Mouse (Mus musculus) forebrain, postnatal 0 days (tissue): ENCODE results near the gene Fam222b. TPM values are rescaled to one million over a fixed set of nuclear protein-coding genes. Genes with fewer than 3 reads are reported as not detected.

ENCODE experiments used
- ATAC-seq: fragments of 200-750 bp; cut with Nextera tagmentation; 2 replicates; pipeline ENCODE4 v1.8.0; 2017; ENCODE audit warnings: mild to moderate bottlenecking, moderate library complexity
- DNase-seq: peaks from one replicate; pipeline ENCODE4 v3.0.0-alpha.2; 2015
- H3K27ac ChIP-seq: fragments of 300-500 bp; sonication (generic); 2 replicates; pipeline ENCODE4 v1.5.1; 2014; ENCODE audit warnings: low read depth, mild to moderate bottlenecking, antibody characterized with exemption, low read length, moderate library complexity, mixed read lengths
- H3K27me3 ChIP-seq: fragments of 300-500 bp; sonication (generic); 2 replicates; pipeline ENCODE4 v1.6.1; 2014; ENCODE audit warnings: mild to moderate bottlenecking, low read length, mixed read lengths; ENCODE audit not compliant: insufficient read depth
- H3K36me3 ChIP-seq: fragments of 300-500 bp; sonication (generic); 2 replicates; pipeline ENCODE4 v1.6.1; 2014; ENCODE audit warnings: mild to moderate bottlenecking, moderate library complexity; ENCODE audit not compliant: insufficient read depth
- H3K4me1 ChIP-seq: fragments of 300-500 bp; sonication (generic); 2 replicates; pipeline ENCODE4 v1.6.1; 2014; ENCODE audit warnings: antibody characterized with exemption; ENCODE audit not compliant: insufficient read depth
- H3K4me2 ChIP-seq: fragments of 300-500 bp; sonication (generic); 2 replicates; pipeline ENCODE4 v1.6.1; 2014; ENCODE audit warnings: low read depth, mild to moderate bottlenecking, moderate library complexity
- H3K4me3 ChIP-seq: fragments of 300-500 bp; sonication (generic); 2 replicates; pipeline ENCODE4 v1.5.1; 2014; ENCODE audit warnings: low read depth, low read length, mixed read lengths
- H3K9ac ChIP-seq: fragments of 300-500 bp; sonication (generic); 2 replicates; pipeline ENCODE4 v1.6.1; 2014; ENCODE audit warnings: mild to moderate bottlenecking
- H3K9me3 ChIP-seq: fragments of 300-500 bp; sonication (generic); 2 replicates; pipeline ENCODE4 v1.6.1; 2016; ENCODE audit warnings: low read length
- CTCF ChIP-seq: sonication (generic); IDR thresholded peaks from 2 replicates; pipeline ENCODE4 v1.5.1; 2016; ENCODE audit warnings: antibody characterized with exemption, control low read depth, low read depth
- WGBS: fragments of 180-500 bp; shearing (Covaris S2); extraction: QIAGEN DNeasy Blood & Tissue Kit; methylation state at CpG from one replicate; pipeline ENCODE4 v1.1.7; 2014; 5-methylcytosine and 5-hydroxymethylcytosine counted together
- polyA plus RNA-seq: library from polyadenylated mRNA; unstranded; fragments of >200 nt; fragmentation: Nextera tagmentation; extraction: Ambion mirVana; gene quantifications from 2 replicates; pipeline ENCODE4 v1.2.1, GENCODE M21; 2015
- total RNA-seq: library from RNA; depleted of rRNA; stranded (reverse); fragments of >200 nt; gene quantifications from 2 replicates; pipeline ENCODE4 v1.2.3, GENCODE M21; 2014

The Fam222b gene
- total and polyA plus RNA-seq, 2 experiments from 2014 or later = 24.0 to 24.6 TPM

- Histone ChIP-seq H3K9me3 (no peaks in the 10 kb centered on the region), H3K9ac (peak overlapping the region; percentile 89), H3K36me3 (peaks cover 25% of the 10 kb centered on the region), H3K4me3 (peak overlapping the region; percentile 67), H3K4me1 (peaks cover 13% of the 10 kb centered on the region), H3K27ac (peak overlapping the region; percentile 96), H3K27me3 (no peaks in the 10 kb centered on the region), H3K4me2 (peak overlapping the region; percentile 89)
- no peak for TF ChIP-seq CTCF
- 0% methylated on average over 14 of the region's 14 CpGs for WGBS
- ATAC-seq (no peak; the same call in 1 of the 2 replicates), DNase-seq (no peak)
These were observed 70.1 kb downstream of the Fam222b start for GRCm38 (mm10) chr11:78164604-78164923.

GRCm38 (mm10) chr11:78164924-78165760, 70.7 kb downstream of the Fam222b start, which contains the start of gene Traf4:
Gene Traf4, minus strand, starts transcription at chr11:78165589.
- H3K36me3 ChIP-seq = peaks cover 19% of the 10 kb centered on the region
- ATAC-seq (peak; percentile 89), DNase-seq (peak; percentile 90)
- TF ChIP-seq CTCF = no peak; the same call in 1 of the 2 replicates
- WGBS = under 1% methylated on average over 71 of the region's 78 CpGs
- H3K4me3 ChIP-seq = peak within 1 kb of the TSS; percentile 67
- peaks cover 13% of the 10 kb centered on the region for H3K4me1 ChIP-seq
- peak within 1 kb of the TSS; percentile 89 for H3K9ac ChIP-seq
- peak within 1 kb of the TSS; percentile 89 for H3K4me2 ChIP-seq
- H3K27ac ChIP-seq = peak within 1 kb of the TSS; percentile 96
- no peaks in the 10 kb centered on the region for H3K9me3 ChIP-seq
- no peaks in the 10 kb centered on the region for H3K27me3 ChIP-seq

- no peaks in the 10 kb centered on the region for H3K27me3 ChIP-seq
- peak overlapping the region; percentile 89 for H3K4me2 ChIP-seq
- peaks cover 13% of the 10 kb centered on the region for H3K36me3 ChIP-seq
- peak overlapping the region; percentile 89 for H3K9ac ChIP-seq
- H3K9me3 ChIP-seq = no peaks in the 10 kb centered on the region
- peaks cover 13% of the 10 kb centered on the region for H3K4me1 ChIP-seq
- 3% methylated on average over 16 of the region's 16 CpGs for WGBS
- ATAC-seq (peak; percentile 37), DNase-seq (no peak)
- peak overlapping the region; percentile 67 for H3K4me3 ChIP-seq
- H3K27ac ChIP-seq = peak overlapping the region; percentile 54; the same call in 1 of the 2 replicates
- no peak for TF ChIP-seq CTCF
These were observed 71.3 kb downstream of the Fam222b start for GRCm38 (mm10) chr11:78165761-78166109.

DNA sequence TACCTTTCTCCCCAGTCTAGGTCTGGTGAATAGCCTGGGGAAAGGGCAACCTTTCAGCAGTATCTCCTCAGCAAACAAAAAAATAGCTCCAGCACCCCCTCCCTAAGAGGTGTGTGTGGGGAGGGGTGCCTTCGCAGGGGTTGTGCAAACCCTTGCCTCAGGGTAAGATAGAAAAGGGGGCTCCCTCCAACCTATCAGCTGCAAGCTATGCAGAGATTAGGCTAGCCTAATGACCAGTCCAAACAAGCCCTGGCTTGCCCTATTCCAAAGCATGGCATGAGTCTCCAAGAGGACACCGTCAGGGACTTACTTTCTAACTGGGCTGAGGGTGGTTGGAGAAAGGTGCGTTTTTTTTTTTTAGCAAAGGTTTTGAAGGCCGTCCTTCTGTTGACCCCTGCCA, 71.7 kb downstream of the Fam222b start:
- Histone ChIP-seq H3K9ac (peak overlapping the region; percentile 89; the same call in 1 of the 2 replicates), H3K27ac (no peak overlapping the region), H3K4me1 (peaks cover 13% of the 10 kb centered on the region), H3K4me3 (0 out of 2 replicates have a peak overlapping the region, but pooled peaks have one; percentile 67), H3K9me3 (no peaks in the 10 kb centered on the region), H3K4me2 (peak overlapping the region; percentile 89), H3K36me3 (peaks cover 9% of the 10 kb centered on the region), H3K27me3 (no peaks in the 10 kb centered on the region)
- TF ChIP-seq CTCF = no peak
- no peak for DNase-seq
- WGBS = 54% methylated on average over 4 of the region's 4 CpGs
- no peak for ATAC-seq

DNA sequence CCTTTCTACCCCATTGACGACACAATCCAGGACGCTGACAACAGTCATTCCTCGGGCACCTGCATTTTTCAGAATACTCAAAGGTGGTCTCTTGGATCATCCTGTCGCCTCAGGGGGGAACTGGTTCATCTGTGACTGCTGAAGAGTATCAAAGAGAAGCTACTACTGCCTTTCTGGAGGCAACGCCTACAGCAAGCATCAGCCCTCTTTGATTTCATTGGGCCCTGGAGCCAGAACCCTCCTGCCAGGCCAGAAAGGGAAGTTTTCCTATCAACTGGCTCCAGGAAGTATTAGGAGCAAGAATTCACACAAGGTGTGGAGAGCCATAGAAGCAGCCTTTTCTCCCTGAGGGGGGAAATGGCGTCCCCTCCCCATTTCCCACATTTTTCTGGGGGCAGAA, 72.2 kb downstream of the Fam222b start:
- H3K4me1 ChIP-seq = peaks cover 13% of the 10 kb centered on the region
- no peak overlapping the region for H3K27ac ChIP-seq
- no peaks in the 10 kb centered on the region for H3K27me3 ChIP-seq
- ATAC-seq (no peak), DNase-seq (no peak)
- 83% methylated on average over 6 of the region's 6 CpGs for WGBS
- no peak overlapping the region for H3K4me2 ChIP-seq
- 0 out of 2 replicates have a peak, but pooled peaks cover 4% of the 10 kb centered on the region for H3K36me3 ChIP-seq
- H3K9me3 ChIP-seq = no peaks in the 10 kb centered on the region
- no peak overlapping the region for H3K9ac ChIP-seq
- no peak for TF ChIP-seq CTCF
- H3K4me3 ChIP-seq = no peak overlapping the region

DNA sequence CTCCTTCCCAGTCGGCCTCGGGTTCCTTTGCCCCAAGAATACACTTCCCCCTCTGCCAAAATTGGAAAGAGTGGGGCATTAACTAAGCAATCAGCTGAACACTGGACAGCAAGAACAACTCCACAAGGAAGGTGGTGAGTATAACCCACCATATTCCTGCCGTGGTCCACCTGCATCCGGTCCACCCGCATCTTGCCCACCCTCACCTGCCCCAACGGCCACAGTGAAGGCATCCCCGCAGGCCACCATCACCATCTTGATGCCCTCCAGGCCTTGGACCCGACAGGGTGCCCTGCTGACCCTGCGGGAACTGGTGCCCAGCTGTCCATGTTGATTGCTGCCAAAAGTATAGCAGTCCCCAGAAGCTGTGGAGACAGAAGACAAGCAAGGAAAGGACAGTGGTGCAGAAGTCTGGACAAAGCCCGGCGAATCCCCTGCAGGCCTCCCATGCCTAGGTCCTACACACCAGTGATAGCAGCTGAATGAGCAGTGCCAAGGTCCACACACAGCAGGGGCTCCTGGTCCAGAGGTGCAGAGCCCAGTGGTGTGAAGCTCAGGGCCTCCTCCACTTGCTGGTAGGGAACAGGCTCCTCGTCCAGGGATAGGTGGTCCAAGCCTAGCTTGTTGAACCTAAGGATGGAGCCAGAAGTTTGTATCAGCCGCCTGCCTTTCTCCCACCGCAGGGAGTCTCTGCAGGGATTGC, 72.9 kb downstream of the Fam222b start:
- DNase-seq (no peak), ATAC-seq (no peak)
- no peaks in the 10 kb centered on the region for H3K27me3 ChIP-seq
- no peak overlapping the region for H3K27ac ChIP-seq
- WGBS = 89% methylated on average over 14 of the region's 14 CpGs
- H3K36me3 ChIP-seq = no peaks in the 10 kb centered on the region
- no peak overlapping the region for H3K4me3 ChIP-seq
- no peak overlapping the region for H3K4me2 ChIP-seq
- H3K9ac ChIP-seq = no peak overlapping the region
- peaks cover 13% of the 10 kb centered on the region for H3K4me1 ChIP-seq
- TF ChIP-seq CTCF = no peak
- no peaks in the 10 kb centered on the region for H3K9me3 ChIP-seq
